Mouse (Mus musculus) E14TG2a.4 (cell line): ENCODE data around the gene Rptor.

Source experiments
- CTCF ChIP-seq: conservative IDR thresholded peaks from 2 replicates; pipeline ENCODE4 v1.5.1; 2014; ENCODE audit warnings: low read length
- NANOG ChIP-seq: IDR thresholded peaks from 2 replicates; pipeline ENCODE4 v1.6.1; 2014; ENCODE audit warnings: borderline replicate concordance, low read length, mixed read lengths

- TF ChIP-seq CTCF (no peak), NANOG (no peak)
Measured at GRCm38 (mm10) chr11:119898976-119899375, 296.3 kb downstream of the Rptor start.
